Mouse (Mus musculus) bone marrow, adult 2 months (tissue): ENCODE measurements at regions not wholly inside any gene's neighbourhood (a gene's known extent, or its start where the extent isn't known, plus 50 kb on each side); places are given as distances from the start of the nearest gene placed in this dataset.

Experiments used
- CTCF ChIP-seq: fragments of 200-500 bp; IDR thresholded peaks from 2 replicates; pipeline ENCODE4 v1.5.1; 2011; ENCODE audit warnings: low read length, control low read depth; ENCODE audit not compliant: control insufficient read depth, insufficient read depth
- POLR2A ChIP-seq: fragments of 200-500 bp; IDR thresholded peaks from 2 replicates; pipeline ENCODE4 v1.6.1; 2011; ENCODE audit warnings: low read depth, mild to moderate bottlenecking, control low read depth, low read length, borderline replicate concordance; ENCODE audit not compliant: control insufficient read depth

DNA sequence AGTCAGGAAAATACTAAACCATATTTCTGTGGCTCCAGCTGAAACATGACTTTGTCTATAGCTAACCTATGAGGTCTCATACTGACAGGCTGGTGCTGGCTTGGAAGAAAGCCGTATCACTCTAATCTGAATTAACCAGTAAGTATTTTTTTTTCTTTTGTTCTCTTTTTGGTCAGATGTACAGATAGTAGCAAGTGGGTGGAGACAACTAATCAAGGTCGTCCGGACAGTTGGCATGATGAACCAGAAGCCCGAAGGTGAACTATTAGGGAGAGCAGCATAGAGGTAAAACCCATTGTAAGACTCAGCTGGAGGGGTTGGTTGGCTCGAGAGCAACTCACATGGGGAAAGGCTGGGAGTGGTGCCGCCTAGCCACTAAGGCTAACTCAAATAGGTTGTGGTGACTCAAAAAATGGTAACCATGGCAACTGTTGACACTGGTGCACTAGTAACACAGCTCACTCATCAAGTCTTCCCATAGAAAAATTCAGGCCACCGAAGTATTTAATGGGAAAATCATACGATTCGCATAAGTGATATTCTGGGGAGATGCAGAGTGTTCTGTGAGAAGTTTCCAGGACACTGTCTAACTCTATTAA, 50.3 kb upstream of the Csf1 start:
- TF ChIP-seq POLR2A (no peak), CTCF (no peak)
